Mouse (Mus musculus) liver, embryonic 12.5 days (tissue): Measurements from ENCODE around the gene Fis1. TPM values are rescaled to one million over a fixed set of nuclear protein-coding genes. Genes with fewer than 3 reads are reported as not detected.

ENCODE experiments used
- ATAC-seq: fragments of 200-750 bp; cut with Nextera tagmentation; 2 replicates; pipeline ENCODE4 v1.8.0; 2017; ENCODE audit warnings: moderate number of reproducible peaks, mild to moderate bottlenecking, moderate library complexity
- H3K27ac ChIP-seq: fragments of 300-500 bp; sonication (generic); 2 replicates; pipeline ENCODE4 v1.5.1; 2016; ENCODE audit warnings: mild to moderate bottlenecking
- H3K27me3 ChIP-seq: fragments of 300-500 bp; sonication (generic); replicated peaks from 2 replicates; pipeline ENCODE4 v1.6.1; 2016; ENCODE audit warnings: mild to moderate bottlenecking, moderate library complexity
- H3K36me3 ChIP-seq: fragments of 300-500 bp; sonication (generic); 2 replicates; pipeline ENCODE4 v1.6.1; 2016; ENCODE audit warnings: mild to moderate bottlenecking, moderate library complexity
- H3K4me1 ChIP-seq: fragments of 300-500 bp; sonication (generic); 2 replicates; pipeline ENCODE4 v1.6.1; 2016
- H3K4me2 ChIP-seq: fragments of 300-500 bp; sonication (generic); 2 replicates; pipeline ENCODE4 v1.6.1; 2016; ENCODE audit warnings: mild to moderate bottlenecking, moderate library complexity
- H3K4me3 ChIP-seq: fragments of 300-500 bp; sonication (generic); 2 replicates; pipeline ENCODE4 v1.5.1; 2016; ENCODE audit warnings: mild to moderate bottlenecking, moderate library complexity
- H3K9ac ChIP-seq: fragments of 300-500 bp; sonication (generic); 2 replicates; pipeline ENCODE4 v1.6.1; 2016; ENCODE audit warnings: mild to moderate bottlenecking, moderate library complexity
- H3K9me3 ChIP-seq: fragments of 300-500 bp; sonication (generic); replicated peaks from 2 replicates; pipeline ENCODE4 v1.6.1; 2016; ENCODE audit warnings: mild to moderate bottlenecking, moderate library complexity
- WGBS: fragments of 180-500 bp; shearing (Covaris S2); methylation state at CpG from one replicate; pipeline ENCODE4 v1.1.7; 2016; ENCODE audit not compliant: insufficient replicate concordance; 5-methylcytosine and 5-hydroxymethylcytosine counted together
- polyA plus RNA-seq: library from polyadenylated mRNA; unstranded; fragments of >200 nt; fragmentation: Nextera tagmentation; extraction: Ambion mirVana; gene quantifications from 2 replicates; pipeline ENCODE4 v1.2.1, GENCODE M21; 2016

Gene Fis1
- 210 and 211 TPM in 2 replicates for polyA plus RNA-seq

DNA sequence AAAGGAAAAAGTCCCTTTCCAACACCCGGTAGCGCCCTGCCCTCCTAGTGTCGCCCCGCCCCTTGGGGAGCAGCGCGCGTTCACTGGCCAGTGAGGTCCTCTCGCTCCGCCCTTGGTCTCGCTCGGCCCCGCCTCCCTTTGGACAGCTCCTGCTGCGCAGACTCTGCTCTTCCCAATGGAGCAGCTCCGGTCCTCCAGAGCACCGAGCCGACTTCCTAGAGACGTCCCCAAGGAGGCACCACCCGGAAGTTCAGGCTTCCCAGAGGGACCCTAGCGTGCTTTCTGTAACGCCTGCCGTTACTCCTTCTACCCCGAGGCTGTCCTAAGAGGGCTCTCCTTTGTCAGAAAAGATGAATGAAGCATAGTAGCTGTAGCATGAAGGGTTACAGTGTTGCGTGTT is at the start of gene Fis1:
TSS of gene Fis1 (plus strand) at position 261 of the 400 bp plus-strand sequence.
- H3K27me3 ChIP-seq = no peaks in the 10 kb centered on the region; the same call in 1 of the 2 replicates
- H3K9ac ChIP-seq = peak within 1 kb of the TSS; percentile 62
- peak within 1 kb of the TSS; percentile 69 for H3K4me3 ChIP-seq
- ATAC-seq = peak; percentile 98
- peaks cover 37% of the 10 kb centered on the region for H3K4me1 ChIP-seq
- no peaks in the 10 kb centered on the region for H3K9me3 ChIP-seq
- H3K36me3 ChIP-seq = peaks cover 6% of the 10 kb centered on the region; the same call in 1 of the 2 replicates
- peak within 1 kb of the TSS; percentile 61; the same call in 1 of the 2 replicates for H3K27ac ChIP-seq
- WGBS = under 1% methylated on average over 23 of the region's 23 CpGs
- peak within 1 kb of the TSS; percentile 75 for H3K4me2 ChIP-seq

DNA sequence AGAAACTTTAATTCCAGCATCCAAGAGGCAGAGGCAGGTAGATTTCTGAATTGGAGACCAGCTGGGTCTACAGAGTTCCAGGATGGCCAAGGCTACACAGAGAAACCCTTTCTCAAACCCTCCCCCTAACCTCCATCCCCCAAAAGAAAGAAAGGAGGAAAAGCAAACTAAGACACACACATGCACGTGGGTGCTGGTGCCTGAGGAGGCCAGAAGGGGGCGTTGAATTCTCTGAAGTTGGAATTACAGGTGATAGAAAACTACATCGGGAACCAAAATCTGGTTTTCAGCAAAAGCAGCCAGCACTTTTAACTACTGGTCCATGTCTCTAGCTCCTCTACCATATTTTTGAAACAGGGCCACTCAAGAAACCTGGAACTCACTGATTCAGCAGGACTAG is 48.5 kb upstream of the Fis1 start:
- peaks cover 11% of the 10 kb centered on the region; the same call in 1 of the 2 replicates for H3K4me1 ChIP-seq
- no peak overlapping the region for H3K4me2 ChIP-seq
- no peak overlapping the region for H3K4me3 ChIP-seq
- 53% methylated on average over 3 of the region's 3 CpGs for WGBS
- no peaks in the 10 kb centered on the region for H3K9me3 ChIP-seq
- no peak for ATAC-seq
- H3K36me3 ChIP-seq = no peaks in the 10 kb centered on the region
- H3K27me3 ChIP-seq = 0 out of 2 replicates have a peak, but pooled peaks cover 5% of the 10 kb centered on the region
- no peak overlapping the region for H3K9ac ChIP-seq
- H3K27ac ChIP-seq = no peak overlapping the region

DNA sequence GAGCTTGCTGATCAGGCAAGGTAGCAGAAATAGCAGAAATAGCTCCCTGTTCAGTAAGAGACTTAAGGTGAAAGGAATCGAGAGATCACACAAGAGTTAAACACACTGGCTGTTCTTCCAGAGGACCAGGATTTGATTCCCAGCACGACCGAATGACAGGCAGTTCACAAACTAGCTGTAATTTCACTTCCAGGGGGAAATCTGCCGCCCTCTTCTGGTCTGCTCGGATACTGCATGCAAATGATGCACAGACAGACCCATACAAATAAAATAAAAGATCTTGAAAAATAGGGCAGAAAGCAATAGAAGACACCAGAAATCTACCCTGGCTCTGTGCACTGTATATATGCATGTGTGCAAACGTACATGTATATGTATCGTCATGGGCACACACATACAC is 47.4 kb upstream of the Fis1 start:
- no peaks in the 10 kb centered on the region for H3K27me3 ChIP-seq
- 35% methylated on average over 7 of the region's 7 CpGs for WGBS
- H3K4me3 ChIP-seq = no peak overlapping the region
- H3K36me3 ChIP-seq = no peaks in the 10 kb centered on the region
- H3K4me1 ChIP-seq = peaks cover 11% of the 10 kb centered on the region; the same call in 1 of the 2 replicates
- no peak for ATAC-seq
- H3K9me3 ChIP-seq = no peaks in the 10 kb centered on the region
- no peak overlapping the region for H3K27ac ChIP-seq
- no peak overlapping the region for H3K9ac ChIP-seq
- no peak overlapping the region for H3K4me2 ChIP-seq

DNA sequence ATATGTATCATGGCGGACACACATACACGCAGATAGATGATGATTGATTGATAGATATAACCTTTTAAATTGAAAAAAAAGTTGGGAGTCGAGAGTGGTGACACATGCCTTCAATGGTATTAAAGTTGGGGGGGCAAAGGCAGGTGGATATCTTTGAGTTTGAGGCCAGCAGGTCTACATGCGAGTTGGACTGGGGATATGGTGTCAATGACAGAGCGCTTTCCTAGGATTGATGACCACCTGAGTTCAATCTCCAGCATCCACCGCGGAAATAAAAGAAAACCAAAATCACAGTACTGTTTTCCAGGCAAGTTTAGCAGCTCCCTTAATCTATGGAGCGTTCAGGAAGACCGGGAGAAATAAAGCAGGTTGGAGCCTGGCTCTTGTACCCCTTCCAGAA is 45.5 kb upstream of the Fis1 start:
- Histone ChIP-seq H3K36me3 (peaks cover 7% of the 10 kb centered on the region), H3K9me3 (no peaks in the 10 kb centered on the region), H3K27me3 (no peaks in the 10 kb centered on the region), H3K4me1 (peaks cover 11% of the 10 kb centered on the region; the same call in 1 of the 2 replicates), H3K4me3 (peak overlapping the region; percentile 63), H3K27ac (no peak overlapping the region), H3K4me2 (peak overlapping the region; percentile 72), H3K9ac (0 out of 2 replicates have a peak overlapping the region, but pooled peaks have one; percentile 58)
- no peak for ATAC-seq
- WGBS = 32% methylated on average over 9 of the region's 9 CpGs

DNA sequence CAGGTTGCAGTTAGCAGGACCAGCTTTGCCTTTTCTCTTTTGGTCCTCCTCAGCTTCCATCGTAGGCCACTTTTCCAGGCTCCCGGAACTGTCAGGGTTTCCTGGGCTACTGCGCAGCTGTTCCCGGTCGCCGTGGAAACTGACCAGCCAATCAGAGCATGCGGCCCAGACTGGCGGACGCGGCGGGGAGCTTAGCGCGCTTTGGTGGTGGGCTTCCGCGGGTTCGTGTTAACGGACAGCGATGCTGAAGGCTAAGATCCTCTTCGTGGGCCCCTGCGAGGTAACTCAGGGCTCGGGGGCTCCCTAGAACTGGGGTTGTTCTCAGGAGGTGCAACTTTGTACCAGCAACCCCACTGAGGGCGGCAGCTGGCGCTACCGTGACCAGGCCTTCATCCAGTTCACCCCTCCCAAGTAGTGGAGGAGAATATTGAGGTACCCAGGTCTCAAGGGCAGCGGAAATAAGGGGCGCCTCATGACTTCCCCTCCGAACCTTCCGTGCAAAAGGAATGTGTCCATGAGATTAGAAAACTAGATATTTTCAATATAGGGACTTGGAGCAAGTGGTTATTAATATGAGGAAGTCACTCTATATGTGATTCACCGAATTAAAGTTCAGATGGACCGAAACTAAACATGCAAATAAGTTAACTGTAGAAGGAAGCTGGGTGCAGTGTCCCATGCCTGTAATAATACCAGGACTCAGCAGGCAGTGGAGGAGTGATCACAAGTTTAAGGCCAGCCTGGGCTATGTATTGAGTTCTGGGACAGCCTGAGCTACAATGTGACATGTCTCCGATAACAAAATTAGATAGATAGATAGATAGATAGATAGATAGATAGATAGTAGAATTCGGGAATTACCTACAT is 44.9 kb upstream of the Fis1 start, which contains the start of gene Ift22:
TSS of gene Ift22 (plus strand) at position 160 of the 867 bp plus-strand sequence.
- Histone ChIP-seq H3K4me2 (peak within 1 kb of the TSS; percentile 72), H3K9me3 (no peaks in the 10 kb centered on the region), H3K27me3 (no peaks in the 10 kb centered on the region), H3K27ac (no peak within 1 kb of the TSS), H3K36me3 (peaks cover 13% of the 10 kb centered on the region), H3K9ac (peak within 1 kb of the TSS; percentile 58), H3K4me3 (peak within 1 kb of the TSS; percentile 63), H3K4me1 (peaks cover 11% of the 10 kb centered on the region; the same call in 1 of the 2 replicates)
- ATAC-seq = peak; percentile 83
- 7% methylated on average over 32 of the region's 32 CpGs for WGBS

DNA sequence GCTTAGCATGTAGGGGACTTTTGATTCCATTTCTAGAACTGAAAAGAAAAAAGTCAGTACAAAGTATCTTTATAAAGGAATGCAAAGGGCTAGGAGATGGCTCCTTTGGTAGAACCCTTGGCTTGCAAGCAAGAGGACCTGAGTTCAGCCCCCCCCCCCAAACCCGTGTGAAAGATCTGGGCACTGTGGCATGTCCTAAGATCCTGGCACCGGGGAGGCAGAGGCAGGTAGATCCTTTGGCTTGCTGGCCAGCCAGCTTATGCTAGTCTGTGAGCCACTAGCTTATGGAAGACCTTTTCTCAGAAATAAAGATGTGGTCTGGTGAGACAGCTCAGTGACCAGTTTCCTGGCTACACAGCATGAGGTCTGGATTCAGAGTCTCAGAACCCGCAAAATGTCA is 38.9 kb upstream of the Fis1 start:
- Histone ChIP-seq H3K4me2 (no peak overlapping the region), H3K27me3 (no peaks in the 10 kb centered on the region), H3K27ac (no peak overlapping the region), H3K9ac (no peak overlapping the region), H3K9me3 (no peaks in the 10 kb centered on the region), H3K4me1 (peaks cover 1% of the 10 kb centered on the region), H3K4me3 (no peak overlapping the region), H3K36me3 (peaks cover 13% of the 10 kb centered on the region)
- no peak for ATAC-seq
- WGBS = 75% methylated on average over 3 of the region's 3 CpGs

DNA sequence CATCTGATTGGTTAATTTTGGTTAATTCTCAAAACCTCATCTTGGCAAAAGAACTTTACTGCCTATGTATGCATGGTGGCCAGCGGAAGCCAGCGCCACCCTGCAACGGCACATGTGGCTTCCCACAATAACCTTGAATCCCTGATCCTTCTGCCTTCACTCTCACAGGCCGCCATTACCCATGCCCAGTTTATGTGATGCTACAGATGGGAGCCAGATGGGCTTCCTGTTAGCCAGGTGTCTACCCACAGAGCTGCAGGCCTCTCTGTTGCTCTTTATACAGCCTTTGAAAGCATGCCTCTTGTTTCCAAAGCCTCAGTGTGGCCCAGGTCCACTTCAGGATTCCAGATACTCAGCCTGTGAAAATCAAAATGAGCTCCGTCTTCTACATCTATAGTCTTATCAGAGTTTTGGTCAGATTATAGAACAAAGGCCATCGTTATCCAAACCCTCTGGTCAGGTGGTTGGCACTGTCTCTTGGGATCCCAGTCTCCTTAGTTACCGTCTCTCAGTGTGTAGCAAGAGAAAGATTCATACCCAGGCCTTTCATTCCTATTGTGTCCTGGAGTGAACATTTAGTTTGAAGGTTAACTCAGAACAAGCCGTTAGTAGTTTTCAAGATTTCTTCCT is 35.3 kb upstream of the Fis1 start:
- Histone ChIP-seq H3K27ac (no peak overlapping the region), H3K9me3 (no peaks in the 10 kb centered on the region), H3K9ac (no peak overlapping the region), H3K4me2 (no peak overlapping the region), H3K27me3 (no peaks in the 10 kb centered on the region), H3K4me1 (peaks cover 14% of the 10 kb centered on the region), H3K36me3 (peaks cover 5% of the 10 kb centered on the region), H3K4me3 (no peak overlapping the region)
- no peak for ATAC-seq
- 88% methylated on average over 8 of the region's 8 CpGs for WGBS

DNA sequence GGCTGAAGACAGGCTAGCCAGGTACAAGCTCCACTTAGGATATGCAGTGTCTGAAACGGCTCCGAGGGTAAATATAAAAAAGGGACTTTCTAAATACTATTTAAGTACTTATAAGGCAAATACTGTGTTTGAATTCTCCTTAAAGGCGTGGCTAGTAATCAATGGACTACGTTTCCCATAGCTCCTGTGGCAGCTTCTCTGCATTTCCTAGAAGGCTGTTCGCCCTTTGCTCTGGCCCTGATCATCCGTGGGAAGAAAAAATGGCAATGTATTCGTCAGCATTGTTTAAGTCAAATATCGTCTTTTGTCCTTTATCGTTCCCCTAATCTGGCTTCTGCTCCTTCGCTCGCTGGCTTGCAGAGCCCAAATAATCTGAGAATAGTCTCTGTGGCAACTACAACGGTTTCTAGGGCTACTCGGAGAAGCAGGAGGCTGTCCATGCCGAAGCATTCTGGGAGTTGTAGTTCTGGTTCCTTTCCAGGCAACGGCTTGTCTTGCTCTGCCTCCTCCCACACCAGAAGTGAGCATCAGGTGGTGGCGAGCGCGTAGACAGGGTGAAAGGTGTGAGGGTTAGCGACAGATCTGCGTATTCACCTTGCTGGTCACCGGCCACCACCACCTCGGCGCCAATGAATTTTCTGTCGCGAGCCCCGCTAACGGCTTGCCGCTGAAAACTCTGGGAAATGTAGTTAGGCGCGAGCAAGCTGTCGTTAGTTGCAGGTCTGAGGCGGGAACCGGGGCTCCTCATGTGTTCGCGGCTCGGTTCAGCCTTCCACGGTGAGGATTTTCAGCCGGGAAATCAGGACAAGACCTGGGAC is 34.2 kb upstream of the Fis1 start:
- H3K27me3 ChIP-seq = no peaks in the 10 kb centered on the region
- peaks cover 16% of the 10 kb centered on the region for H3K4me1 ChIP-seq
- peak overlapping the region; percentile 67 for H3K4me3 ChIP-seq
- peak overlapping the region; percentile 92 for H3K4me2 ChIP-seq
- H3K9ac ChIP-seq = peak overlapping the region; percentile 77
- H3K27ac ChIP-seq = peak overlapping the region; percentile 45; the same call in 1 of the 2 replicates
- H3K9me3 ChIP-seq = no peaks in the 10 kb centered on the region
- peak; percentile 89 for ATAC-seq
- 4% methylated on average over 38 of the region's 38 CpGs for WGBS
- peaks cover 3% of the 10 kb centered on the region; the same call in 1 of the 2 replicates for H3K36me3 ChIP-seq

DNA sequence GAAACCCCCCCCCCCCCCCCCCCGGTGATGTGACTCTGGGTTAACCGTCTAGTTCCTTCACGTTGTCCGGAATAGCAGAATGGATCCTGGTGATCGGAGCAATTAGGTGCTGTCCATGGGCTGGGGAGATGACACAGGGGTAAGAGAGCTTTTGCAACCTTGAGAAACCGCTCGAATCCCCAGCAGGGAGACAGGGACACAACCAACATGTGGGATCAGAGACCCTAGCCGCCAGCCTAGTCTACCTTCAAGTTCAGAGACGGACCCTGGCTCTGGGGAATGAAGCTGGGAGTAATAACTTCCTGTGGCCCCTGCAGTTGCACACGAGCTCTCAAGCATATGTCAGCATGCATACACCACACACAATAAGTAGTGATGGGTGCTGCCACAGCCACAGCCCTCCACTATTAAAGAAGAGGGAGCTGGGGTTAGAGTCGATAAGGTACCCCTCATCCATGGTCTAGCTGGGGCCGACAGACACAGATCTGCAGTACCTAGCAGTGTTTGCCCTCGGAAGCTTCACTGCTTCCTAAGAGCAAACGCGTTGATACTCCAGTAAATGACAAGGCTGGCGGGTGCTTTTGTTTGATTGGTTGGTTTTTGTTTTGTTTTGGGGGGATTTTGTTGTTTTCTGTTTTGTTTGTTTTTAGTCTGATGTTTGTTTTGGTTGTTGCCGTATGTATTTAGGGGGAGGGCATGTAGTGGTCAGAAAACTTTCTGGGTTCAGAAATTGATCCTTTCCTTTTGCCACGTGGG is 33.4 kb upstream of the Fis1 start:
- Histone ChIP-seq H3K36me3 (peaks cover 3% of the 10 kb centered on the region; the same call in 1 of the 2 replicates), H3K4me3 (peak overlapping the region; percentile 67), H3K9ac (peak overlapping the region; percentile 77), H3K9me3 (no peaks in the 10 kb centered on the region), H3K27me3 (no peaks in the 10 kb centered on the region), H3K4me1 (peaks cover 17% of the 10 kb centered on the region), H3K27ac (peak overlapping the region; percentile 45; the same call in 1 of the 2 replicates), H3K4me2 (peak overlapping the region; percentile 92)
- ATAC-seq = no peak; the same call in 1 of the 2 replicates
- 15% methylated on average over 18 of the region's 18 CpGs for WGBS

DNA sequence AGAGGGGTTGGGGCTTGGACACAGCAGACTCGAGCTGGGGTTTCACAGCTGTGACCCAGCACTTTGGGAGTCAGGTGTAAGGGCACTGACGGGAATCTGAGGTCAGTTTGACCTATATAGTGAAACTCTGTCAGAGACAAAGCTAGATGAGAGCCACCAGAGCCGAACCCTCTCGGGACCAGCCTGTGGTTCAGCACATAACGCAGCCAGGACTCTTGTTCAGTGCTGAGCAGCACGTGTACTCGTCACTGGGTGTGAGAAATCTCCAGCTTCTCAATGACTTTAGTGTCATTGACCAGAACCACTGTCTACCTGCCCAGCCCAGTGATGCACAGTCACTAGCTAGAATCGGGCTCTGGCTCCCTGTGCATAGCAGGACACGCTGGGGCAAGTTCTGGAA is 30.2 kb upstream of the Fis1 start:
- no peaks in the 10 kb centered on the region for H3K9me3 ChIP-seq
- H3K4me3 ChIP-seq = no peak overlapping the region
- no peak overlapping the region for H3K9ac ChIP-seq
- H3K27ac ChIP-seq = no peak overlapping the region
- WGBS = 73% methylated on average over 9 of the region's 9 CpGs
- ATAC-seq = no peak
- H3K36me3 ChIP-seq = peaks cover 9% of the 10 kb centered on the region
- H3K4me2 ChIP-seq = no peak overlapping the region
- H3K27me3 ChIP-seq = no peaks in the 10 kb centered on the region
- H3K4me1 ChIP-seq = peaks cover 17% of the 10 kb centered on the region
